Mouse (Mus musculus) forebrain, embryonic 11.5 days (tissue): Measurements from ENCODE around the gene Slc25a27. TPM values are rescaled to one million over a fixed set of nuclear protein-coding genes. Genes with fewer than 3 reads are reported as not detected.

ENCODE experiments used
- ATAC-seq: fragments of 200-750 bp; cut with Nextera tagmentation; replicated peaks from 2 replicates; pipeline ENCODE4 v1.8.0; 2017; ENCODE audit warnings: moderate TSS enrichment; ENCODE audit not compliant: low FRiP score
- DNase-seq: peaks from one replicate; pipeline ENCODE4 v3.0.0-alpha.2; 2017; ENCODE audit warnings: low spot score
- H3K27ac ChIP-seq: fragments of 300-500 bp; sonication (generic); 2 replicates; pipeline ENCODE4 v1.5.1; 2014; ENCODE audit warnings: low read depth, low read length
- H3K27me3 ChIP-seq: fragments of 300-500 bp; sonication (generic); 2 replicates; pipeline ENCODE4 v1.6.1; 2014; ENCODE audit warnings: mild to moderate bottlenecking, low read length, mixed read lengths; ENCODE audit not compliant: control insufficient read depth, insufficient read depth
- H3K36me3 ChIP-seq: fragments of 300-500 bp; sonication (generic); 2 replicates; pipeline ENCODE4 v1.6.1; 2014; ENCODE audit warnings: mild to moderate bottlenecking, low read length, moderate library complexity, mixed read lengths; ENCODE audit not compliant: control insufficient read depth, insufficient read depth
- H3K4me1 ChIP-seq: fragments of 300-500 bp; sonication (generic); replicated peaks from 2 replicates; pipeline ENCODE4 v1.6.1; 2014; ENCODE audit warnings: low read length, mixed read lengths; ENCODE audit not compliant: control insufficient read depth, insufficient read depth
- H3K4me2 ChIP-seq: fragments of 300-500 bp; sonication (generic); 2 replicates; pipeline ENCODE4 v1.6.1; 2014; ENCODE audit warnings: low read depth, mild to moderate bottlenecking, low read length, moderate library complexity, mixed read lengths; ENCODE audit not compliant: severe bottlenecking
- H3K4me3 ChIP-seq: fragments of 300-500 bp; sonication (generic); 2 replicates; pipeline ENCODE4 v1.5.1; 2014; ENCODE audit warnings: low read depth, low read length
- H3K9ac ChIP-seq: fragments of 300-500 bp; sonication (generic); 2 replicates; pipeline ENCODE4 v1.6.1; 2014; ENCODE audit warnings: low read length
- H3K9me3 ChIP-seq: fragments of 300-500 bp; sonication (generic); 2 replicates; pipeline ENCODE4 v1.6.1; 2016; ENCODE audit warnings: low read length, mixed read lengths; ENCODE audit not compliant: control insufficient read depth
- WGBS: fragments of 180-500 bp; shearing (Covaris S2); extraction: QIAGEN DNeasy Blood & Tissue Kit; methylation state at CpG from one replicate; pipeline ENCODE4 v1.1.7; 2014; 5-methylcytosine and 5-hydroxymethylcytosine counted together
- polyA plus RNA-seq: library from polyadenylated mRNA; unstranded; fragments of >200 nt; fragmentation: Nextera tagmentation; extraction: Ambion mirVana; gene quantifications from 2 replicates; pipeline ENCODE4 v1.2.1, GENCODE M21; 2014

The Slc25a27 gene
- polyA plus RNA-seq, 1 experiment from 2014 or later: 56.6 TPM

GRCm38 (mm10) chr17:43698997-43699649 lies 32.1 kb upstream of the Slc25a27 start:
- ATAC-seq: peak; percentile 56

DNA sequence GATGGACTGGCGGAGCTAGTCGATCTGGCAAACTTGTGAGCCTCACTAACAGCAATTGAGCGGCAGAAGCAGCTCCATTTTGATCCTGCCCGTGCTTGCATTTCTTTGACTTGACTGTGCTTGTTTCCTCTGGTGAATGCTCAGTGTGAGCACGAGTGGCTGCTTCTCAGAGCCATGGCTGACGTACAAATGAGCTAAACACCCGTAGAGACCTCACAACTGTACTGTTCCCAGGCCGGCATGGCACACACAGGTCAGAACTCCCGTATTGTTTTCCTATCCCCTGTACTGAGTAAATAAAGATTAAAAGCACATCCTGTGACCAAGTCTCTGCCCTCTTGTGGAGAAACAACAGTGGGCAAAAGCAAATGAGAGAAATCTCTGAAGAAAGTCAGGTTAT lies 22.6 kb upstream of the Slc25a27 start:
- H3K4me3 ChIP-seq: no peak overlapping the region
- H3K27ac ChIP-seq: no peak overlapping the region
- H3K36me3 ChIP-seq: no peaks in the 10 kb centered on the region; the same call in 1 of the 2 replicates
- H3K27me3 ChIP-seq: no peaks in the 10 kb centered on the region
- no peak overlapping the region for H3K4me2 ChIP-seq
- 89% methylated on average over 9 of the region's 9 CpGs for WGBS
- DNase-seq: no peak
- H3K9me3 ChIP-seq: no peaks in the 10 kb centered on the region
- H3K4me1 ChIP-seq: no peaks in the 10 kb centered on the region
- ATAC-seq: no peak
- H3K9ac ChIP-seq: no peak overlapping the region

More at GRCm38 (mm10) chr17:43698997-43699649, 32.1 kb upstream of the Slc25a27 start:
- H3K27ac ChIP-seq: no peak overlapping the region
- no peak overlapping the region for H3K9ac ChIP-seq
- H3K4me2 ChIP-seq: no peak overlapping the region
- no peaks in the 10 kb centered on the region for H3K4me1 ChIP-seq
- no peaks in the 10 kb centered on the region; the same call in 1 of the 2 replicates for H3K36me3 ChIP-seq
- H3K4me3 ChIP-seq: no peak overlapping the region
- no peaks in the 10 kb centered on the region for H3K9me3 ChIP-seq
- DNase-seq: peak; percentile 86
- no peaks in the 10 kb centered on the region for H3K27me3 ChIP-seq
- WGBS: 44% methylated on average over 14 of the region's 14 CpGs

GRCm38 (mm10) chr17:43684638-43685037 lies 17.6 kb upstream of the Slc25a27 start:
- Histone ChIP-seq H3K27ac (no peak overlapping the region), H3K4me2 (no peak overlapping the region), H3K36me3 (peaks cover 2% of the 10 kb centered on the region; the same call in 1 of the 2 replicates), H3K27me3 (no peaks in the 10 kb centered on the region), H3K4me1 (no peaks in the 10 kb centered on the region), H3K9me3 (no peaks in the 10 kb centered on the region), H3K4me3 (no peak overlapping the region), H3K9ac (no peak overlapping the region)
- ATAC-seq: no peak
- WGBS: 92% methylated on average over 5 of the region's 5 CpGs
- DNase-seq: no peak

DNA sequence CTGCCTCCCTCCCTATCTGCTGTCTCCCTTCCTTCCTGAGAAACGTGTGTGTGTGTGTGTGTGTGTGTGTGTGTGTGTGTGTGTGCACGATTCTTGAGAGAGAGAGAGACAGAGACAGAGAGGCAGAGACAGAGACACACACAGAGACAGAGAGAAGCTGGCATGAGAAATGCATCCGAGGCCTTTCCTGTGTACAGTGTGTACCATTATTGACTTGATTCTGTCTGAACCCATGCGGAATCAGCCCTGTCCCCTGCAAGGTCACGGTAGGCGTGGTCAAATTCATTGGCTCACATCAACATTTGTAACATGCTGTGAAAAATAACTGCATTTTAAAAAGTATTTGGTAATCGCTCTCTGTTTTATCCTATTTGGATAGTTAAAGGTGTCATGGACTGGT lies 17.1 kb upstream of the Slc25a27 start:
- Histone ChIP-seq H3K27ac (no peak overlapping the region), H3K4me1 (no peaks in the 10 kb centered on the region), H3K36me3 (peaks cover 2% of the 10 kb centered on the region; the same call in 1 of the 2 replicates), H3K9me3 (no peaks in the 10 kb centered on the region), H3K9ac (no peak overlapping the region), H3K27me3 (no peaks in the 10 kb centered on the region), H3K4me2 (no peak overlapping the region), H3K4me3 (no peak overlapping the region)
- no peak for ATAC-seq
- DNase-seq: no peak
- 88% methylated on average over 7 of the region's 7 CpGs for WGBS

DNA sequence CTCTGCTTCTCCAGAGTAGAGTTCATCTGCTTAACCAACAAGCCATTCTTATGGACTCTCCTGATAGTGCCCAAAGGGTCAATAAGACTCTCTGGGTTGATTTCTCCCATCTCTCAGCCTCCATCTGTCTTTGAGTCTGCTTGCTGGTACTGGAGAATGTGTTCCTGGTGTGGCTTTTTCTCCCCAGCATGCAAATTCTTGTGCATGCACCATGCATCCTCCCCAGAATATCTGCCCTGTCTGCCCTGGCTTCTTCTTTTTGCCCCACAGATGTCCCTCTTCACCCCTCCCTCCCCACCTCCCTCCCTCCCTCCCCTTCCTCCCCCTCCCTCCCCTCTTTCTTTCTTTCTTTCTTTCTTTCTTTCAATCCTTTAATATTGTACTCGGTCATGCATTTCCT lies 10.3 kb upstream of the Slc25a27 start:
- no peak overlapping the region for H3K27ac ChIP-seq
- H3K4me1 ChIP-seq: no peaks in the 10 kb centered on the region
- ATAC-seq (no peak), DNase-seq (no peak)
- H3K9ac ChIP-seq: no peak overlapping the region
- H3K4me2 ChIP-seq: no peak overlapping the region
- no peaks in the 10 kb centered on the region for H3K9me3 ChIP-seq
- H3K36me3 ChIP-seq: peaks cover 2% of the 10 kb centered on the region; the same call in 1 of the 2 replicates
- H3K27me3 ChIP-seq: no peaks in the 10 kb centered on the region
- no peak overlapping the region for H3K4me3 ChIP-seq
- 43% methylated on average over 1 of the region's 1 CpGs for WGBS

DNA sequence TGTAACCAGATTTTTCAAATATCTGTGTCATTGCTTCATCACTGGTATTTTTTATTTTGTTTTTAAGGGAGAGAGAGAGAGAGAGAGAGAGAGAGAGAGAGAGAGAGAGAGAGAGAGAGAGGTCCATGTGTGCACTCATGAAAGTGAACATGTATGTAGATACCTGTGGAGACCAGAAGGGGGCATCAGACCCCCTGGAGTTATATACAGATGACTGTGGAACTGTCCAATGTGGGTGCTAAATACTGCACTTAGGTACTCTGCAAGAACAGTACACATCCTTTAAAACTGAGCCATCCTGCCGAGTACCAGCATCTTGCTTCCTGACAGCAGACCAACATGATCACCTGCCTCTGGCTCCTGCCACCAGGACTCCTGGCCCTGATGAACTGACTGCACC lies 9.2 kb upstream of the Slc25a27 start:
- no peak overlapping the region for H3K27ac ChIP-seq
- H3K9ac ChIP-seq: no peak overlapping the region
- 89% methylated on average over 1 of the region's 1 CpGs for WGBS
- no peaks in the 10 kb centered on the region for H3K9me3 ChIP-seq
- H3K4me1 ChIP-seq: no peaks in the 10 kb centered on the region
- no peaks in the 10 kb centered on the region for H3K27me3 ChIP-seq
- DNase-seq: no peak
- H3K4me3 ChIP-seq: no peak overlapping the region
- H3K36me3 ChIP-seq: no peaks in the 10 kb centered on the region
- ATAC-seq: no peak
- no peak overlapping the region for H3K4me2 ChIP-seq

DNA sequence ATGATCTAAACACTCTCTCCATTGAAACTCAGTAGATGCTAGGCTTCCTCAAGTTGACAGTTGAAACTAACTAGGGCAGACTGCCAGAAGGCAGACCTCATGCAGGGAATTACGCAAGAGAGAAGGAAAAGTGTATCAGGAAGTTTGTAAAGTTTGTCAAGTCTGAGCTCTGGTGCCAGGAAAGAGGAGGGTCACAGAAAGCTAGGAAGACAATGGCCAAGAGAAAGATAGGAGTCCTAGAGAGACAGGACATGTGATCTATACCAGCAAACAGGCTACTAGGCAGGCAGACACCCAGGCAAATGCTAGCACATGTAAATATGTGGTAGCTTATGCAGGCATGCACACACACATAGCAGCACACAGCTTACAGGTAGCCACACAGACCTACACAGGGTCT lies 8.2 kb upstream of the Slc25a27 start:
- Histone ChIP-seq H3K27ac (no peak overlapping the region), H3K27me3 (no peaks in the 10 kb centered on the region), H3K4me2 (no peak overlapping the region), H3K9ac (no peak overlapping the region), H3K9me3 (no peaks in the 10 kb centered on the region), H3K4me1 (no peaks in the 10 kb centered on the region), H3K36me3 (no peaks in the 10 kb centered on the region), H3K4me3 (no peak overlapping the region)
- DNase-seq (no peak), ATAC-seq (no peak)
- 89% methylated on average over 1 of the region's 1 CpGs for WGBS

- no peaks in the 10 kb centered on the region for H3K9me3 ChIP-seq
- H3K27me3 ChIP-seq: no peaks in the 10 kb centered on the region
- H3K4me3 ChIP-seq: no peak overlapping the region
- ATAC-seq: no peak
- H3K9ac ChIP-seq: no peak overlapping the region
- H3K4me1 ChIP-seq: peaks cover 3% of the 10 kb centered on the region; the same call in 1 of the 2 replicates
- no peak overlapping the region for H3K27ac ChIP-seq
- no peak overlapping the region for H3K4me2 ChIP-seq
- no peaks in the 10 kb centered on the region for H3K36me3 ChIP-seq
- WGBS: 96% methylated on average over 4 of the region's 4 CpGs
- no peak for DNase-seq
Observed at GRCm38 (mm10) chr17:43671907-43672306, 4.9 kb upstream of the Slc25a27 start.

DNA sequence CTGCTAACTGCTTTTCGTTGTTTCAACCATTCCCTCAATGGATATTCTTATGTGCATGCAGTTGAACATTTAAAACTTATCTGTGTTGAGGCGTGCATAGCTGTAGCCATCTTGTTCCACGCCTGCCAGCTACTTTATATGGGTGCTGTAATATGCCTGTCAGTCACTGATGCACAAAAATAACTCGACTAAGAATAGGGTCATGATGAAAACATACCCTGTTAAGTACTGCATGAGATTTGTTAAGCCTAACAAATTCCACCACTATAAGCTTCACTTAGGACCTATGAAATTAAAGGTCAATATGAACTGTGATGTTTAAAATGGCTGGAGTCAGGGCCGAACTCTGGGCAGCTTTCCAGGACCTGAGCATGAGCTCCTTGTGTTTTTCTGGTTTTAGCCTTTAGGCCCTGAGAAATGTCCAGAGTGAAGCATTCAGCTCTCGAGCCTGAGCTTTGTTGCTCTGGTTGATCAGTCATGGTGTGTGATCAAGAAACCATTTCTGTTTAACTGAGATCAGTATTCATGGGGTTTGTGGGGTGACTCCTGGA lies 2.2 kb upstream of the Slc25a27 start:
- H3K27me3 ChIP-seq: no peaks in the 10 kb centered on the region
- peaks cover 3% of the 10 kb centered on the region; the same call in 1 of the 2 replicates for H3K4me1 ChIP-seq
- no peak overlapping the region for H3K4me3 ChIP-seq
- no peak for DNase-seq
- WGBS: 76% methylated on average over 6 of the region's 6 CpGs
- peak overlapping the region; percentile 7; the same call in 1 of the 2 replicates for H3K9ac ChIP-seq
- peak overlapping the region; percentile 64; the same call in 1 of the 2 replicates for H3K4me2 ChIP-seq
- H3K36me3 ChIP-seq: no peaks in the 10 kb centered on the region
- H3K27ac ChIP-seq: no peak overlapping the region
- no peaks in the 10 kb centered on the region for H3K9me3 ChIP-seq
- no peak for ATAC-seq
